Mouse (Mus musculus) central nervous system, embryonic 14 days (tissue): ENCODE measurements around the gene Vps13c. TPM values are rescaled to one million over a fixed set of nuclear protein-coding genes. Genes with fewer than 3 reads are reported as not detected.

Source experiments
- polyA plus RNA-seq: library from polyadenylated mRNA; depleted of rRNA; stranded (reverse); fragments of >200 nt; gene quantifications from 2 replicates; pipeline ENCODE4 v1.2.3, GENCODE M21; 2012; rRNA removed

Gene Vps13c
- polyA plus RNA-seq = 17.6 and 19.9 TPM in 2 replicates

GRCm38 (mm10) chr9:67839981-67840859 is at the start of gene Vps13c:
Vps13c (plus strand) TSS chr9:67840396.

GRCm38 (mm10) chr9:67832046-67832605 is 8.1 kb upstream of the Vps13c start, which contains the start of gene C2cd4a:
C2cd4a (minus strand) TSS chr9:67832330.

Other genes with a start within 250 kb of the Vps13c start
- 0.63 and 0.64 TPM in 2 replicates for gene C2cd4b, start 81.0 kb upstream of the Vps13c start, polyA plus RNA-seq
- gene C2cd4a, start 8.1 kb upstream of the Vps13c start, polyA plus RNA-seq = 0.43 and 0.63 TPM in 2 replicates